Mouse (Mus musculus) spleen, adult 2 months (tissue): ENCODE data around the gene Myl10. TPM values are rescaled to one million over a fixed set of nuclear protein-coding genes. Genes with fewer than 3 reads are reported as not detected.
"Not testable (repeated sequence)": the region's sequence is repeated elsewhere in the genome, so short reads cannot be mapped to it uniquely, and the experiment has no call there.

ENCODE experiments used
- DNase-seq, 2 experiments: peaks; one replicate each; pipeline versions ENCODE4 v3.0.0 to v3.0.0-alpha.2; 2012 to 2021; ENCODE audit warnings: low spot score in 2 of 2, low read depth in 1 of 2
- H3K27ac ChIP-seq: fragments of 200-500 bp; 2 replicates; pipeline ENCODE4 v1.5.1; 2012; ENCODE audit warnings: low read length, inconsistent platforms; ENCODE audit not compliant: insufficient read depth
- H3K27me3 ChIP-seq: fragments of 200-500 bp; 2 replicates; pipeline ENCODE4 v1.6.1; 2012; ENCODE audit warnings: mild to moderate bottlenecking, moderate library complexity, low read length, inconsistent platforms; ENCODE audit not compliant: control insufficient read depth, insufficient read depth
- H3K36me3 ChIP-seq: fragments of 200-500 bp; 2 replicates; pipeline ENCODE4 v1.6.1; 2012; ENCODE audit warnings: mild to moderate bottlenecking, low read length, inconsistent platforms; ENCODE audit not compliant: control insufficient read depth, insufficient read depth
- H3K4me1 ChIP-seq: fragments of 200-500 bp; 2 replicates; pipeline ENCODE4 v1.6.1; 2011; ENCODE audit warnings: inconsistent platforms; ENCODE audit not compliant: control insufficient read depth, insufficient read depth, insufficient read length
- H3K4me3 ChIP-seq: fragments of 200-500 bp; 2 replicates; pipeline ENCODE4 v1.5.1; 2011; ENCODE audit warnings: mild to moderate bottlenecking, inconsistent platforms; ENCODE audit not compliant: insufficient read depth, insufficient read length; ENCODE audit errors: extremely low read depth
- CTCF ChIP-seq: fragments of 200-500 bp; IDR thresholded peaks from 2 replicates; pipeline ENCODE4 v1.5.1; 2011; ENCODE audit warnings: mild to moderate bottlenecking, inconsistent platforms; ENCODE audit not compliant: insufficient read depth, insufficient read length, insufficient replicate concordance; ENCODE audit errors: extremely low read depth
- POLR2A ChIP-seq: fragments of 200-500 bp; IDR thresholded peaks from 2 replicates; pipeline ENCODE4 v1.6.1; 2011; ENCODE audit warnings: low read depth, low read length, inconsistent platforms
- WGBS: fragments of 180-500 bp; shearing (Covaris S2); methylation state at CpG from one replicate; pipeline ENCODE4 v1.1.7; 2018; 5-methylcytosine and 5-hydroxymethylcytosine counted together
- polyA plus RNA-seq: library from polyadenylated mRNA; depleted of rRNA; stranded (reverse); fragments of >200 nt; gene quantifications from 2 replicates; pipeline ENCODE4 v1.2.3, GENCODE M21; 2012

Gene Myl10
- polyA plus RNA-seq, 1 experiment = not detected

- 33% methylated on average over 11 of the region's 11 CpGs for WGBS
- peak in 1 of 2 experiments; percentile 20 for DNase-seq
- no peaks in the 10 kb centered on the region for H3K36me3 ChIP-seq
Observed at GRCm38 (mm10) chr5:136714879-136715278, 21.9 kb downstream of the Myl10 start.

GRCm38 (mm10) chr5:136716696-136717572 is 24.0 kb downstream of the Myl10 start:
- H3K36me3 ChIP-seq = no peaks in the 10 kb centered on the region
- H3K4me3 ChIP-seq = no peak overlapping the region
- no peak for TF ChIP-seq CTCF
- TF ChIP-seq POLR2A = no peak
- 46% methylated on average over 10 of the region's 10 CpGs for WGBS
- DNase-seq = no peak
- no peak overlapping the region for H3K27ac ChIP-seq
- H3K27me3 ChIP-seq = no peaks in the 10 kb centered on the region
- H3K4me1 ChIP-seq = no peaks in the 10 kb centered on the region

More at GRCm38 (mm10) chr5:136714879-136715278, 21.9 kb downstream of the Myl10 start:
- Histone ChIP-seq H3K27me3 (no peaks in the 10 kb centered on the region), H3K4me1 (no peaks in the 10 kb centered on the region), H3K27ac (no peak overlapping the region), H3K4me3 (no peak overlapping the region)
- TF ChIP-seq POLR2A = no peak
- peak; percentile 37; the same call in 1 of the 2 replicates for TF ChIP-seq CTCF

- Histone ChIP-seq H3K27me3 (no peaks in the 10 kb centered on the region), H3K4me1 (no peaks in the 10 kb centered on the region), H3K27ac (no peak overlapping the region), H3K36me3 (no peaks in the 10 kb centered on the region), H3K4me3 (no peak overlapping the region)
- WGBS = 73% methylated on average over 2 of the region's 2 CpGs
- TF ChIP-seq CTCF (no peak), POLR2A (no peak)
- no peak for DNase-seq
Observed at GRCm38 (mm10) chr5:136717573-136717854, 24.6 kb downstream of the Myl10 start.

GRCm38 (mm10) chr5:136718656-136719055 is 25.7 kb downstream of the Myl10 start:
- WGBS = 72% methylated on average over 8 of the region's 8 CpGs
- Histone ChIP-seq H3K27me3 (no peaks in the 10 kb centered on the region), H3K4me1 (no peaks in the 10 kb centered on the region), H3K4me3 (no peak overlapping the region), H3K27ac (no peak overlapping the region), H3K36me3 (no peaks in the 10 kb centered on the region)
- TF ChIP-seq POLR2A (no peak), CTCF (no peak)
- no peak for DNase-seq

- no peak for TF ChIP-seq POLR2A
- no peak for TF ChIP-seq CTCF
- Histone ChIP-seq H3K36me3 (no peaks in the 10 kb centered on the region), H3K27ac (no peak overlapping the region), H3K27me3 (no peaks in the 10 kb centered on the region), H3K4me3 (no peak overlapping the region), H3K4me1 (no peaks in the 10 kb centered on the region)
- WGBS = 81% methylated on average over 5 of the region's 5 CpGs
- DNase-seq = no peak
Observed at GRCm38 (mm10) chr5:136721596-136721995, 28.6 kb downstream of the Myl10 start.

GRCm38 (mm10) chr5:136726271-136726670 is 33.3 kb downstream of the Myl10 start:
- not testable (repeated sequence) for H3K4me1 ChIP-seq, H3K4me3 ChIP-seq, H3K36me3 ChIP-seq, H3K27me3 ChIP-seq, DNase-seq, H3K27ac ChIP-seq
- WGBS = 76% methylated on average over 5 of the region's 5 CpGs

GRCm38 (mm10) chr5:136738918-136739317 is 46.0 kb downstream of the Myl10 start:
- Histone ChIP-seq H3K4me3 (no peak overlapping the region), H3K27ac (no peak overlapping the region), H3K4me1 (no peaks in the 10 kb centered on the region), H3K36me3 (no peaks in the 10 kb centered on the region), H3K27me3 (no peaks in the 10 kb centered on the region)
- TF ChIP-seq CTCF (no peak), POLR2A (no peak)
- no peak for DNase-seq
- 67% methylated on average over 6 of the region's 6 CpGs for WGBS
